Mouse (Mus musculus) cerebellum, adult 2 months (tissue): ENCODE data around the gene Cers6.

ENCODE experiments used
- CTCF ChIP-seq: fragments of 200-500 bp; IDR thresholded peaks from 2 replicates; pipeline ENCODE4 v1.5.1; 2011; ENCODE audit warnings: low read depth, mild to moderate bottlenecking, control low read depth, low read length, moderate library complexity, borderline replicate concordance; ENCODE audit not compliant: insufficient read depth
- POLR2A ChIP-seq: fragments of 200-500 bp; IDR thresholded peaks from 2 replicates; pipeline ENCODE4 v1.6.1; 2011; ENCODE audit warnings: low read length, control low read depth, borderline replicate concordance; ENCODE audit not compliant: insufficient read depth

DNA sequence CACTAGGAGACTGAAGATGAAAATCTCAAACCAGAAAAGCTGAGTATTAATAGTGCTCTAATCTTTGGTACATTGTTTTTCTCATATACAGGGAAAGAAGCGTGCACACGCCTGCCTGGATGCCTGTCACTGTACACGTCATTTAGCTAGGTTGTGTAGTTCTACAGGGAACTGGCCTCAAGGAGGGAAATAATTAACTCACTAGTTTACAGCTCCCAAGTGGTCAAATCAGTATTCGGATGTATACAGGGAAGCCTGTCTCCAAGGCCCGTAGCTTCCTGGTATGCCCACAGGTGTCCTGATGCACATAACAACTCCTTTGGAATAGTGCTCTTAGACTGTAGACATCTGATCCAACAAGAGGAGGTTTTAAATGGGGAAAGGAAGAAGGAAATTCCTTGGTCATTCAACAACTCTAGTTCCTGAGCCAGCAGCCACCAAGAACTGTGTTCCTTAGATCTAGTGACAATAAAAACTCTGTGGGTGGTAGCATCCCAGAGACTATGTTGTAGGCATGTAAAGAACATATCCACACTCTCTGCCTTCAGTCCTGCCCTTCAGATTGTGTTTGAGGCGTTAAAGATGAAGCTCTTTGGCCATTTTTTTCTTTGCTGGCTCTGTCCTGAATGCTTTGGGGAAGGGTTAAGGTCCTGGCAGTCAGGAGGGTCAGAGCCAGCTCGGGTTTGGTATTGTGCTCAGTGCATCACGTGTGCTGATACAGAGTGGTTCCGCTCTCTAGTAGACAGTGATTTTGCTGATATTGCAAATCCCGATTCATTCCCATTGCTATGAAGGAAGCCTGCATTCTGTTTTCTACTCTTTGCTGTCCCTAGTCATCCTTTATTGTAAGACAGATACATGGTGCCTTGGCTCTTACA is 65.9 kb downstream of the Cers6 start:
- no peak for TF ChIP-seq CTCF
- TF ChIP-seq POLR2A, result no peak
